Mouse (Mus musculus): ENCODE measurements at regions not wholly inside any gene's neighbourhood (a gene's known extent, or its start where the extent isn't known, plus 50 kb on each side); places are given as distances from the start of the nearest gene placed in this dataset.

DNA sequence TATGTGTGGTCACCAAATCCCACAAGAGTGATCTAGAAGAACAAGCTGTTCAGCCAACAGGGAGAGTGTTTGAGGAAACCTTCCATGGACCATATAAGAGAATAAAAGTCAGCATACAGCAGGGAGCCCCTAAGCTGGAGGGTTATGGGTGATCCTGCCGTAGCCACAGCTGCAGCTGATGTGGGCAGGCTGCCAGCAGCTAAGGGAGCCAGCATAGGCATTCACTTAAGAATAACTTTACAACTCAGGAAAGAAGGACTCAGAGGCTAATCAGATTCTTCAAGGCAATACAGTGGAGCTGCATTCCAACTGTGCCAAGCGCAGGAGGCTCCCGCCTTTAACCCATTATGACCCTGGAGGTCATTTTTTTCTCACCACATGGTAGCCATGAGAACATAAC lies 121.6 kb downstream of the Uck2 start:
- H3K36me3 ChIP-seq (ENCODE audit: control insufficient read depth in 1 of 2, insufficient read depth in 2 of 2, low read length in 2 of 2): no peaks in the 10 kb centered on the region
- H3K9ac ChIP-seq (ENCODE audit: control insufficient read depth, low read depth, low read length, poor library complexity, severe bottlenecking): no peak overlapping the region
- H3K4me1 ChIP-seq (ENCODE audit: control insufficient read depth in 1 of 2, insufficient read depth in 2 of 2, low read length in 2 of 2): no peaks in the 10 kb centered on the region
- H3K4me3 ChIP-seq (ENCODE audit: control insufficient read depth in 1 of 2, insufficient read depth in 1 of 2, low read depth in 2 of 2, low read length in 2 of 2): no peak overlapping the region
- no peak for TF ChIP-seq SIN3A (IDR thresholded peaks at IDR 0.05; ENCODE audit: low read length)
- no peaks in the 10 kb centered on the region; a peak in 1 of 4 replicates for H3K27me3 ChIP-seq (ENCODE audit: control insufficient read depth in 1 of 2, insufficient read depth in 2 of 2, low read length in 2 of 2)
- no peaks in the 10 kb centered on the region for H3K9me3 ChIP-seq (replicated peaks; ENCODE audit: insufficient read depth, low read length)
- H3K27ac ChIP-seq (ENCODE audit: control insufficient read depth, low read depth, low read length): no peak overlapping the region
- no peak for DNase-seq (ENCODE audit: low read depth, low spot score)
- no peaks in the 10 kb centered on the region for H3K79me2 ChIP-seq (ENCODE audit: control insufficient read depth, insufficient read depth, low read length, poor library complexity)

DNA sequence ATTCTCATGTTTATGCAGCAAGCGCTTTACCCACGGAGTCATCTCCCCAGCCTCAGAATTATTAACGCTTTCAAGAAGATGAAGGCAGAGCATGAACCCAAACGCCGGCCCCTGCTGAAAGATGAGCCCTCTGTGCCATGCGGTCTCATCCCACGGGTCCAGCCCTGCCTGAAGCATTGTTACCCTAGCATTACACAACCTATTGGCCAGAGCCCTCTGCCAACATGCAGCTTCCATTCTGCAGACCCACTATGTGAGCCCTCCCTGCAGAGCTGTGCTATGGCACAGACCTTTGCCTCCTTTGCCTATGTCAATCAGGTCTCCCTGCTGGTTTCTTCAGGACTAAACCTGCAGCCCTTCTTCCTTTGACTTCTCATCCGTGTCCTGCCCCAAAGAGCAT lies 122.6 kb downstream of the Uck2 start:
- TF ChIP-seq NELFE (IDR thresholded peaks at IDR 0.05; ENCODE audit: low read depth, low read length): no peak
- TF ChIP-seq RAD21 (IDR thresholded peaks at IDR 0.05; ENCODE audit: low read depth, low read length): no peak
- TF ChIP-seq JUND (IDR thresholded peaks at IDR 0.05; ENCODE audit: low read depth, low read length): no peak
- TF ChIP-seq ZKSCAN1 (IDR thresholded peaks at IDR 0.05; ENCODE audit: low read depth, low read length): no peak
- Histone ChIP-seq H3K4me3 (ENCODE audit: control insufficient read depth in 1 of 2, insufficient read depth in 1 of 2, low read depth in 2 of 2, low read length in 2 of 2) (no peak overlapping the region), H3K27me3 (ENCODE audit: control insufficient read depth in 1 of 2, insufficient read depth in 2 of 2, low read length in 2 of 2) (no peaks in the 10 kb centered on the region; a peak in 1 of 4 replicates), H3K4me1 (ENCODE audit: control insufficient read depth in 1 of 2, insufficient read depth in 2 of 2, low read length in 2 of 2) (no peaks in the 10 kb centered on the region), H3K79me2 (ENCODE audit: control insufficient read depth, insufficient read depth, low read length, poor library complexity) (no peaks in the 10 kb centered on the region), H3K9ac (ENCODE audit: control insufficient read depth, low read depth, low read length, poor library complexity, severe bottlenecking) (no peak overlapping the region), H3K36me3 (ENCODE audit: control insufficient read depth in 1 of 2, insufficient read depth in 2 of 2, low read length in 2 of 2) (no peaks in the 10 kb centered on the region), H3K27ac (ENCODE audit: control insufficient read depth, low read depth, low read length) (no peak overlapping the region), H3K9me3 (replicated peaks; ENCODE audit: insufficient read depth, low read length) (no peaks in the 10 kb centered on the region)
- DNase-seq (ENCODE audit: low read depth, low spot score): no peak

DNA sequence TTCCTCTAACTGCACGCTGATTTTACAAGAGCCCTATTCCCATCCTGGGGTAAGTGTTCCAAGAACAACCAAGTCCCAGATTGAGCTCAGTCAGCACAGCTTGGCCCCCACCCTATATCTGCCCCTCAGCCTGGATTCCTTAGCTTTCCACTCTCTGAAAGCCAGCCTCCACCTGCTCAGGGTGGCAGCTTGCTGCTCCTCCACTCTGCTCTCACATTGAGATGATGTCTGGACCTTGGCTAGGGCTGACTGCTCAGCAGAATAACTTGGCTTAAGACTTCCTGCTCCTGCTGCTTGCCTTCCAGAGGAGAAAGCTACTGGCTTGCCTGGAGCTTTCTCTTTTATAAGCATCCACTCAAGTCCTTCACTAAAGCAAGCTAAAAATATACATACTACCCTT lies 125.6 kb downstream of the Uck2 start:
- Histone ChIP-seq H3K4me3 (ENCODE audit: control insufficient read depth in 1 of 2, insufficient read depth in 1 of 2, low read depth in 2 of 2, low read length in 2 of 2) (no peak overlapping the region), H3K4me1 (ENCODE audit: control insufficient read depth in 1 of 2, insufficient read depth in 2 of 2, low read length in 2 of 2) (no peaks in the 10 kb centered on the region), H3K27me3 (ENCODE audit: control insufficient read depth in 1 of 2, insufficient read depth in 2 of 2, low read length in 2 of 2) (no peaks in the 10 kb centered on the region; a peak in 1 of 4 replicates), H3K27ac (ENCODE audit: control insufficient read depth, low read depth, low read length) (no peak overlapping the region), H3K79me2 (ENCODE audit: control insufficient read depth, insufficient read depth, low read length, poor library complexity) (no peaks in the 10 kb centered on the region), H3K9me3 (replicated peaks; ENCODE audit: insufficient read depth, low read length) (no peaks in the 10 kb centered on the region), H3K9ac (ENCODE audit: control insufficient read depth, low read depth, low read length, poor library complexity, severe bottlenecking) (no peak overlapping the region), H3K36me3 (ENCODE audit: control insufficient read depth in 1 of 2, insufficient read depth in 2 of 2, low read length in 2 of 2) (no peaks in the 10 kb centered on the region)
- no peak for DNase-seq (ENCODE audit: low read depth, low spot score)
- TF ChIP-seq NRF1 (IDR thresholded peaks at IDR 0.05; ENCODE audit: insufficient read depth, low read depth, low read length, poor library complexity, severe bottlenecking): no peak
- TF ChIP-seq POLR2AphosphoS5 (IDR thresholded peaks at IDR 0.05; ENCODE audit: borderline replicate concordance, low read depth, low read length): no peak
- TF ChIP-seq RAD21 (IDR thresholded peaks at IDR 0.05; ENCODE audit: low read depth, low read length): no peak
- TF ChIP-seq TCF12 (IDR thresholded peaks at IDR 0.05; ENCODE audit: low read depth, low read length): no peak
- TF ChIP-seq MAZ (IDR thresholded peaks at IDR 0.05; ENCODE audit: low read depth, low read length): no peak
- no peak for TF ChIP-seq TBP (IDR thresholded peaks at IDR 0.05; ENCODE audit: low read depth, low read length)
